ENCODE assay signal across 11 mouse cellular contexts in the genomic region with DNA sequence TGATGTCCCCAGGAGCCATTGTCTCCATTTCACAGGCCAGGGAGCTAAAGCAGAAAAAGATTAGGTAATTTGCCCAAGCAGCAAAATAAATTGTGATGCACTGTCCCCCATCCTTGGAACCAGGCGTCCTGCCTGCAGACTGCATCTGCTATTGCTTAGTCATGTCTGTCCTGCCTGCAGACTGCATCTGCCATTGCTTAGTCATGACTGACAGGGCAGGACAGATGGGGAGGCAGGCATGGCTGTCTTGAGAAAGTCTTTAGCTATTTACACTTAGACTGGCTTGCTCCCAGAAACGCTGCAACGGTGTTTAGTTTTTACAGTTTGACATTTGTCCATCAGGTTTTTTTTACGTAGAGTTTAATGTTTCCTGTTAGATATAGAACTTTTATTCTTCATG. TPM values are rescaled to one million over a fixed set of nuclear protein-coding genes. Genes with fewer than 3 reads are reported as not detected.
DNase-seq lines count a peak whose midpoint lies in the region; ATAC-seq and TF ChIP-seq lines count a peak whose summit lies in the region.
"Had no signal": no experiment of that assay in that cellular context is flagged by ENCODE, and none has a peak within 500 bp of the region (broad histone marks: within the 10 kb centered on the region; RNA-seq: fewer than 3 reads in every experiment).

No protein-coding gene starts in this region.

- no peaks in the 10 kb centered on the region for H3K9me3 ChIP-seq in limb, embryonic 14.5 days (ENCODE audit: control insufficient read depth, low read length)

- no peak overlapping the region for H3K27ac ChIP-seq in limb, embryonic 14.5 days (replicated peaks; ENCODE audit: low read depth, low read length)
- H3K27ac ChIP-seq: macrophage had no signal

- 21% methylated on average over 4 of the region's 4 CpGs for WGBS in limb, embryonic 14.5 days

- H3K4me3 ChIP-seq in limb, embryonic 14.5 days (replicated peaks; ENCODE audit: low read length): no peak overlapping the region

- H3K27me3 ChIP-seq in limb, embryonic 14.5 days (ENCODE audit: control insufficient read depth, insufficient read depth, low read length): no peaks in the 10 kb centered on the region

- ATAC-seq in limb, embryonic 14.5 days (ENCODE audit: low FRiP score, low read depth): no peak
- ATAC-seq: intestine, embryonic 16.5 days had no signal

- no peaks in the 10 kb centered on the region for H3K36me3 ChIP-seq in limb, embryonic 14.5 days (ENCODE audit: control insufficient read depth, insufficient read depth, low read length)

- H3K9ac ChIP-seq in limb, embryonic 14.5 days (ENCODE audit: low read depth, low read length, severe bottlenecking): no peak overlapping the region

- H3K4me2 ChIP-seq in limb, embryonic 14.5 days (replicated peaks; ENCODE audit: low read depth, low read length, severe bottlenecking): no peak overlapping the region

- peak; percentile 44 to 51 for DNase-seq in left cerebral cortex, adult 18-20 months (ENCODE audit: low spot score in 2 of 2)
- no peak for DNase-seq in left cerebral cortex, adult 11 months (ENCODE audit: low spot score)
- peak; percentile 34 for DNase-seq in ES-CJ7 (ENCODE audit: low read depth, low spot score)
- peak; percentile 18 for DNase-seq in brain, embryonic 18.5 days (ENCODE audit: low read depth, low spot score)
- peak; percentile 35 for DNase-seq in limb, embryonic 14.5 days (ENCODE audit: low spot score)
- DNase-seq in spleen, postnatal 10 days (ENCODE audit: low spot score in 2 of 2): no peak
- no peak for DNase-seq in adrenal gland, adult (ENCODE audit: inconsistent age in 2 of 2, low spot score in 1 of 2)
- no peak for DNase-seq in thymus, postnatal 25 days
- DNase-seq: cerebellum, postnatal 36 days had no signal

- no peaks in the 10 kb centered on the region for H3K4me1 ChIP-seq in limb, embryonic 14.5 days (ENCODE audit: control insufficient read depth, insufficient read depth, low read length)

- TF ChIP-seq POLR2A in limb, embryonic 14.5 days (IDR thresholded peaks at IDR 0.05; ENCODE audit: borderline replicate concordance, extremely low read depth, insufficient read depth, insufficient read length): no peak

RNA-seq across cellular contexts. Expression of a gene that starts 19.5 kb away (rescaled TPM):
- total RNA-seq in left cerebral cortex, adult 18-20 months (2021): not detected
- 0.31 and 0.33 TPM in 2 replicates for polyA plus RNA-seq in limb, embryonic 14.5 days (2012; rRNA removed)
- 0.18 and 0.26 TPM in 2 replicates for polyA plus RNA-seq in limb, embryonic 14.5 days (2014; fragmentation: Nextera tagmentation; extraction: Ambion mirVana)
- polyA plus RNA-seq: macrophage had no signal

RNA-seq across cellular contexts. Expression of a gene that starts 33.6 kb away (rescaled TPM):
- total RNA-seq in left cerebral cortex, adult 18-20 months (2021): 1 to 10 TPM; 3.5 to 4.0 TPM
- polyA plus RNA-seq in limb, embryonic 14.5 days (2012; rRNA removed): 2.9 and 3.5 TPM in 2 replicates
- polyA plus RNA-seq in limb, embryonic 14.5 days (2014; fragmentation: Nextera tagmentation; extraction: Ambion mirVana): 1.8 and 2.2 TPM in 2 replicates

RNA-seq across cellular contexts. Expression of a gene that starts 50.4 kb away (rescaled TPM):
- total RNA-seq in left cerebral cortex, adult 18-20 months (2021): 1 to 10 TPM in 1 of 2 experiments, under 1 TPM in 1; 0.60 to 1.8 TPM
- 0.13 and 0.39 TPM in 2 replicates for polyA plus RNA-seq in limb, embryonic 14.5 days (2012; rRNA removed)
- 0.50 and 1.1 TPM in 2 replicates for polyA plus RNA-seq in limb, embryonic 14.5 days (2014; fragmentation: Nextera tagmentation; extraction: Ambion mirVana)
- polyA plus RNA-seq: intestine, embryonic 16.5 days; macrophage had no signal

Comparison
In these comparisons a context has a peak if more than half of its experiments do, and no peak if none do; other contexts are left out.
1. DNase-seq: peak in left cerebral cortex, adult 18-20 months (2 of 2), ES-CJ7 (single experiment), brain, embryonic 18.5 days (single experiment) and limb, embryonic 14.5 days (single experiment); none in left cerebral cortex, adult 11 months (single experiment), spleen, postnatal 10 days (0 of 2), adrenal gland, adult (0 of 2) and thymus, postnatal 25 days (single experiment).